9 mouse cellular contexts compared by ENCODE assay signal in the genomic region with DNA sequence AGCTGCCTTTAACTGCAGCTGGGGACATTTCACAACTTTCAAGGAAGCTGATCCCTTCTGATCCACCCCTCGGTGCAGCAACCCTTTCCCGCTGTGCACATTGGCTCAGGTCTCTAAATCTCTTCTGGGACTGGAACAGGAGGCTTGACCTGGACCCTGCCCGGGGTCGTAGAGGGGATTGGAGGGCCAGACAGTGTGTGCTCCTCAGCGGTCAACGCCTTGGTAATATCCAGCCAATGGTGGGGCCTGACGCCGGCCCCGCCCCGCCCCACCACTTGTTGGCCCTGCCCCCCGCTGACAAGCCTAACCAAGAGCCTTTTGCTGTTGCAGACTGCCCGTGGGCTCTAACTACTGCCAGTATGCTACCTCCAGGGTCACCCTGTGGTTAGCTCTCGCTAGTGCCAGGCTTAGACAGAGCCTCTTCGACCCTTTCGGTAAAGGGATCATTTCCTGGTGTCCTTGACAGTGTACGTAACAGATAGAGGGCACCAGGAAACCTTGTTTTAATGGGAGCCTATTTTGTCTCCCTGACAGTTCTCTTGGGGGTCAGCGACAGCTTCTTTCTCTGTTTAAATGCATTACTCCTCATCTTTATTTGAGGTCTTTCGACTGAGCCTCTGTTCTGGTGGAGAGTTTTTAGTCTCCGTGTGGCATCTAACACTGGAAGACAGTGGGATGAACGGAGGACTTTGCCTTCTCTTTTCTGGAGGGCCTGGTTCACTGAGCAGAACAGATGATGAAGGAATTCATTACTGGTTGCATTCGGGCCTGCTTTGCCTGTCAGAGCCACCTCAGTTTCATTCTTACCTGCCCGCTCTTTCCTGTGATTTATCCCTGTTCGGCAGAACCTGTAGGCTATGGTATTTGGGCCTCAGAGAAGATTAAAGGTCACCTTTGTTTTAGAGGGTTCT. TPM values are rescaled to one million over a fixed set of nuclear protein-coding genes. Genes with fewer than 3 reads are reported as not detected.
DNase-seq lines count a peak whose midpoint lies in the region; ATAC-seq lines count a peak whose summit lies in the region.
"Had no signal": no experiment of that assay in that cellular context is flagged by ENCODE, and none has a peak within 500 bp of the region (broad histone marks: within the 10 kb centered on the region; RNA-seq: fewer than 3 reads in every experiment).

No protein-coding gene starts in this region.

- no peak overlapping the region for H3K4me3 ChIP-seq in hindbrain, embryonic 14.5 days (replicated peaks; ENCODE audit: low read length)

- H3K9me3 ChIP-seq in hindbrain, embryonic 14.5 days (ENCODE audit: control insufficient read depth, low read length) = no peaks in the 10 kb centered on the region

- H3K27me3 ChIP-seq in hindbrain, embryonic 14.5 days (ENCODE audit: control insufficient read depth, insufficient read depth, low read length) = no peaks in the 10 kb centered on the region

- H3K36me3 ChIP-seq in hindbrain, embryonic 14.5 days (replicated peaks; ENCODE audit: control insufficient read depth, insufficient read depth) = no peaks in the 10 kb centered on the region

- WGBS in hindbrain, embryonic 14.5 days = 39% methylated on average over 23 of the region's 23 CpGs

- DNase-seq in adrenal gland, postnatal 14 days = peak; percentile 84
- DNase-seq in gastrocnemius, adult 8-10 months (ENCODE audit: low spot score in 2 of 2) = peak; percentile 76 to 78
- no peak for DNase-seq in hindbrain, embryonic 14.5 days (ENCODE audit: low spot score)
- DNase-seq in liver = peak; percentile 70
- DNase-seq in neural tube, embryonic 10.5 days (ENCODE audit: extremely low spot score, low spot score) = peak; percentile 58
- no peak for DNase-seq in spleen, postnatal 10 days (ENCODE audit: low spot score in 2 of 2)
- no peak for DNase-seq in layer of hippocampus, adult 18-20 months (ENCODE audit: low spot score in 2 of 2)

- H3K9ac ChIP-seq in hindbrain, embryonic 14.5 days = no peak overlapping the region

- peak overlapping the region; percentile 22; the same call in 1 of the 2 replicates for H3K4me2 ChIP-seq in hindbrain, embryonic 14.5 days (replicated peaks)

- ATAC-seq in hindbrain, embryonic 14.5 days (ENCODE audit: low FRiP score) = peak; percentile 44; the same call in 1 of the 2 replicates
- ATAC-seq in cerebellum, adult (ENCODE audit: insufficient number of reproducible peaks, low FRiP score, low TSS enrichment) = no peak

- H3K27ac ChIP-seq in hindbrain, embryonic 14.5 days = no peak overlapping the region

- 0 out of 2 replicates have a peak, but pooled peaks cover 5% of the 10 kb centered on the region for H3K4me1 ChIP-seq in hindbrain, embryonic 14.5 days (replicated peaks; ENCODE audit: control insufficient read depth, insufficient read depth, low read length)

RNA-seq across cellular contexts. Expression of a gene that starts 12.7 kb away (rescaled TPM):
- total RNA-seq in adrenal gland, postnatal 14 days (2021) = 5.2 and 9.3 TPM in 2 replicates
- total RNA-seq in gastrocnemius, adult 8-10 months (2022) = 10 to 100 TPM in 3 of 4 experiments, 1 to 10 TPM in 1; 8.0 to 28.2 (median 14.4) TPM
- 1.5 and 1.6 TPM in 2 replicates for polyA plus RNA-seq in hindbrain, embryonic 14.5 days (2014; fragmentation: Nextera tagmentation; extraction: Ambion mirVana)
- under 1 TPM; 0.15 to 0.27 TPM for total RNA-seq in layer of hippocampus, adult 18-20 months (2021)

RNA-seq across cellular contexts. Expression of a gene that starts 24.6 kb away (rescaled TPM):
- 54.2 and 73.7 TPM in 2 replicates for total RNA-seq in adrenal gland, postnatal 14 days (2021)
- 10 to 100 TPM; 37.9 to 51.4 (median 45.5) TPM for total RNA-seq in gastrocnemius, adult 8-10 months (2022)
- 75.8 and 83.3 TPM in 2 replicates for polyA plus RNA-seq in hindbrain, embryonic 14.5 days (2014; fragmentation: Nextera tagmentation; extraction: Ambion mirVana)
- total RNA-seq in layer of hippocampus, adult 18-20 months (2021) = 10 to 100 TPM; 52.0 to 57.7 TPM

RNA-seq across cellular contexts. Expression of a gene that starts 28.9 kb away (rescaled TPM):
- total RNA-seq in adrenal gland, postnatal 14 days (2021) = not detected in 2 replicates
- total RNA-seq in gastrocnemius, adult 8-10 months (2022) = 10 to 100 TPM; 46.3 to 63.9 (median 59.0) TPM
- not detected in 2 replicates for polyA plus RNA-seq in hindbrain, embryonic 14.5 days (2014; fragmentation: Nextera tagmentation; extraction: Ambion mirVana)
- total RNA-seq in layer of hippocampus, adult 18-20 months (2021) = not detected
- total RNA-seq: left cerebral cortex, postnatal 10 days had no signal

RNA-seq across cellular contexts. Expression of a gene that starts 35.1 kb away (rescaled TPM):
- total RNA-seq in adrenal gland, postnatal 14 days (2021) = 1.6 and 2.6 TPM in 2 replicates
- total RNA-seq in gastrocnemius, adult 8-10 months (2022) = under 1 TPM in 3 of 4 experiments, not detected in 1; 0.19 to 0.62 (median 0.43) TPM
- 3.8 and 4.5 TPM in 2 replicates for polyA plus RNA-seq in hindbrain, embryonic 14.5 days (2014; fragmentation: Nextera tagmentation; extraction: Ambion mirVana)
- total RNA-seq in layer of hippocampus, adult 18-20 months (2021) = 100 to 1,000 TPM; 103 to 104 TPM

RNA-seq across cellular contexts. Expression of a gene that starts 52.8 kb away (rescaled TPM):
- 45.6 and 48.7 TPM in 2 replicates for total RNA-seq in adrenal gland, postnatal 14 days (2021)
- 1 to 10 TPM; 1.5 to 3.5 (median 2.3) TPM for total RNA-seq in gastrocnemius, adult 8-10 months (2022)
- 18.6 and 24.0 TPM in 2 replicates for polyA plus RNA-seq in hindbrain, embryonic 14.5 days (2014; fragmentation: Nextera tagmentation; extraction: Ambion mirVana)
- 1 to 10 TPM; 4.8 to 5.9 TPM for total RNA-seq in layer of hippocampus, adult 18-20 months (2021)

Comparison
In these comparisons a context has a peak if more than half of its experiments do, and no peak if none do; other contexts are left out.
1. DNase-seq: peak in adrenal gland, postnatal 14 days (single experiment), gastrocnemius, adult 8-10 months (2 of 2), liver (single experiment) and neural tube, embryonic 10.5 days (single experiment); none in hindbrain, embryonic 14.5 days (single experiment), spleen, postnatal 10 days (0 of 2) and layer of hippocampus, adult 18-20 months (0 of 2).
2. RNA of a gene that starts 28.9 kb away (total RNA-seq): 46.3 to 63.9 TPM in gastrocnemius, adult 8-10 months; not detected in layer of hippocampus, adult 18-20 months and not detected in adrenal gland, postnatal 14 days; every median in the first group is over 10 times any median in the second.